Mouse (Mus musculus) kidney, adult 2 months (tissue): ENCODE data around the gene Scamp3. TPM values are rescaled to one million over a fixed set of nuclear protein-coding genes. Genes with fewer than 3 reads are reported as not detected.

ENCODE experiments used
- DNase-seq: peaks from one replicate; pipeline ENCODE4 v3.0.0; 2021
- H3K27ac ChIP-seq: fragments of 200-500 bp; 2 replicates; pipeline ENCODE4 v1.5.1; 2012; ENCODE audit warnings: low read depth, low read length, control low read depth, inconsistent platforms; ENCODE audit not compliant: insufficient read depth
- H3K27me3 ChIP-seq: fragments of 200-500 bp; replicated peaks from 2 replicates; pipeline ENCODE4 v1.6.1; 2012; ENCODE audit warnings: mild to moderate bottlenecking, moderate library complexity, low read length, inconsistent platforms; ENCODE audit not compliant: control insufficient read depth, insufficient read depth
- H3K36me3 ChIP-seq: fragments of 200-500 bp; 2 replicates; pipeline ENCODE4 v1.6.1; 2012; ENCODE audit warnings: mild to moderate bottlenecking, moderate library complexity, low read length, inconsistent platforms; ENCODE audit not compliant: control insufficient read depth, insufficient read depth
- H3K4me1 ChIP-seq: fragments of 200-500 bp; 2 replicates; pipeline ENCODE4 v1.6.1; 2011; ENCODE audit warnings: low read length; ENCODE audit not compliant: control insufficient read depth, insufficient read depth
- H3K4me3 ChIP-seq: fragments of 200-500 bp; 2 replicates; pipeline ENCODE4 v1.5.1; 2011; ENCODE audit warnings: mild to moderate bottlenecking, low read depth, low read length, control low read depth; ENCODE audit not compliant: insufficient read depth
- CTCF ChIP-seq: fragments of 200-500 bp; conservative IDR thresholded peaks from 2 replicates; pipeline ENCODE4 v1.5.1; 2011; ENCODE audit warnings: low read depth, mild to moderate bottlenecking, control low read depth, low read length, moderate library complexity, mixed read lengths; ENCODE audit not compliant: insufficient read depth, insufficient read length
- POLR2A ChIP-seq: fragments of 200-500 bp; IDR thresholded peaks from one replicate; pipeline ENCODE4 v1.6.1; 2011; ENCODE audit warnings: low read depth, low read length, control low read depth
- WGBS: fragments of 180-500 bp; shearing (Covaris S2); methylation state at CpG from one replicate; pipeline ENCODE4 v1.1.7; 2018; 5-methylcytosine and 5-hydroxymethylcytosine counted together
- polyA plus RNA-seq: library from polyadenylated mRNA; depleted of rRNA; stranded (reverse); fragments of >200 nt; gene quantifications from 2 replicates; pipeline ENCODE4 v1.2.3, GENCODE M21; 2012

The Scamp3 gene
- polyA plus RNA-seq, 1 experiment, result 138 TPM

GRCm38 (mm10) chr3:89135958-89136357, 41.3 kb upstream of the Scamp3 start, which contains the start of gene Pklr:
Pklr (plus strand) TSS chr3:89136142.
- Histone ChIP-seq H3K4me3 (peak within 1 kb of the TSS; percentile 36), H3K36me3 (no peaks in the 10 kb centered on the region), H3K27me3 (no peaks in the 10 kb centered on the region), H3K4me1 (peaks cover 3% of the 10 kb centered on the region; the same call in 1 of the 2 replicates), H3K27ac (peak within 1 kb of the TSS; percentile 78)
- no peak for TF ChIP-seq POLR2A
- no peak for TF ChIP-seq CTCF
- no peak for DNase-seq
- WGBS, result 53% methylated on average over 3 of the region's 3 CpGs

GRCm38 (mm10) chr3:89136365-89136764, 40.9 kb upstream of the Scamp3 start:
- peak overlapping the region; percentile 78 for H3K27ac ChIP-seq
- H3K4me3 ChIP-seq, result peak overlapping the region; percentile 33; the same call in 1 of the 2 replicates
- whole genome bisulfite sequencing, result 22% methylated on average over 9 of the region's 9 CpGs
- H3K36me3 ChIP-seq, result no peaks in the 10 kb centered on the region
- H3K4me1 ChIP-seq, result peaks cover 3% of the 10 kb centered on the region; the same call in 1 of the 2 replicates
- peak; percentile 53 for TF ChIP-seq POLR2A
- TF ChIP-seq CTCF, result peak; percentile 33
- no peaks in the 10 kb centered on the region for H3K27me3 ChIP-seq
- DNase-seq, result peak; percentile 95

- Histone ChIP-seq H3K27ac (no peak overlapping the region), H3K4me1 (no peaks in the 10 kb centered on the region), H3K36me3 (no peaks in the 10 kb centered on the region), H3K27me3 (no peaks in the 10 kb centered on the region), H3K4me3 (no peak overlapping the region)
- TF ChIP-seq POLR2A (no peak), CTCF (no peak)
- 51% methylated on average over 10 of the region's 10 CpGs for WGBS
- DNase-seq, result peak; percentile 80
These were observed 32.5 kb upstream of the Scamp3 start for GRCm38 (mm10) chr3:89144821-89145220.

GRCm38 (mm10) chr3:89145566-89145965, 31.7 kb upstream of the Scamp3 start:
- WGBS, result 56% methylated on average over 8 of the region's 8 CpGs
- no peaks in the 10 kb centered on the region for H3K27me3 ChIP-seq
- H3K27ac ChIP-seq, result no peak overlapping the region
- TF ChIP-seq POLR2A (no peak), CTCF (no peak)
- H3K36me3 ChIP-seq, result no peaks in the 10 kb centered on the region
- no peak for DNase-seq
- H3K4me1 ChIP-seq, result no peaks in the 10 kb centered on the region
- H3K4me3 ChIP-seq, result no peak overlapping the region

GRCm38 (mm10) chr3:89147101-89147978, 29.9 kb upstream of the Scamp3 start:
- no peak overlapping the region for H3K27ac ChIP-seq

GRCm38 (mm10) chr3:89147979-89148311, 29.3 kb upstream of the Scamp3 start:
- 8% methylated on average over 15 of the region's 15 CpGs for WGBS

More at GRCm38 (mm10) chr3:89147101-89147978, 29.9 kb upstream of the Scamp3 start:
- H3K36me3 ChIP-seq, result no peaks in the 10 kb centered on the region
- 24% methylated on average over 26 of the region's 26 CpGs for WGBS
- TF ChIP-seq POLR2A (no peak), CTCF (no peak; the same call in 1 of the 2 replicates)
- H3K4me1 ChIP-seq, result no peaks in the 10 kb centered on the region
- peak; percentile 77 for DNase-seq
- peak overlapping the region; percentile 12; the same call in 1 of the 2 replicates for H3K4me3 ChIP-seq
- H3K27me3 ChIP-seq, result no peaks in the 10 kb centered on the region

GRCm38 (mm10) chr3:89148567-89148966, 28.7 kb upstream of the Scamp3 start:
- no peak overlapping the region for H3K4me3 ChIP-seq
- 78% methylated on average over 14 of the region's 14 CpGs for WGBS
- no peak for DNase-seq
- H3K27ac ChIP-seq, result no peak overlapping the region
- H3K36me3 ChIP-seq, result no peaks in the 10 kb centered on the region
- no peaks in the 10 kb centered on the region for H3K4me1 ChIP-seq
- TF ChIP-seq CTCF (no peak), POLR2A (no peak)
- no peaks in the 10 kb centered on the region for H3K27me3 ChIP-seq

More at GRCm38 (mm10) chr3:89147979-89148311, 29.3 kb upstream of the Scamp3 start:
- no peak overlapping the region for H3K27ac ChIP-seq
- H3K4me1 ChIP-seq, result no peaks in the 10 kb centered on the region
- TF ChIP-seq CTCF (no peak), POLR2A (no peak)
- no peaks in the 10 kb centered on the region for H3K36me3 ChIP-seq
- peak; percentile 11 for DNase-seq
- H3K4me3 ChIP-seq, result peak overlapping the region; percentile 12; the same call in 1 of the 2 replicates
- H3K27me3 ChIP-seq, result no peaks in the 10 kb centered on the region
